Mouse (Mus musculus) kidney, adult 2 months (tissue): ENCODE data around the gene Arl4c.

Experiments
- CTCF ChIP-seq: fragments of 200-500 bp; conservative IDR thresholded peaks from 2 replicates; pipeline ENCODE4 v1.5.1; 2011; ENCODE audit warnings: low read depth, mild to moderate bottlenecking, control low read depth, low read length, moderate library complexity, mixed read lengths; ENCODE audit not compliant: insufficient read depth, insufficient read length
- POLR2A ChIP-seq: fragments of 200-500 bp; IDR thresholded peaks from one replicate; pipeline ENCODE4 v1.6.1; 2011; ENCODE audit warnings: low read depth, low read length, control low read depth

GRCm38 (mm10) chr1:88708191-88708590 lies 6.2 kb upstream of the Arl4c start:
- TF ChIP-seq CTCF: no peak
- TF ChIP-seq POLR2A: no peak
